Mouse (Mus musculus) macrophage (primary cell): ENCODE data around the gene Nbr1. TPM values are rescaled to one million over a fixed set of nuclear protein-coding genes. Genes with fewer than 3 reads are reported as not detected.
"Not testable (repeated sequence)": the region's sequence is repeated elsewhere in the genome, so short reads cannot be mapped to it uniquely, and the experiment has no call there.

Experiments used
- H3K27ac ChIP-seq: fragments of 350-480 bp; formaldehyde crosslinking; 2 replicates; pipeline ENCODE4 v1.9.0; 2021
- H3K36me3 ChIP-seq: fragments of 350-480 bp; formaldehyde crosslinking; 2 replicates; pipeline ENCODE4 v1.9.0; 2021; ENCODE audit errors: inconsistent target
- H3K4me3 ChIP-seq: fragments of 350-480 bp; formaldehyde crosslinking; 2 replicates; pipeline ENCODE4 v1.9.0; 2021; ENCODE audit errors: inconsistent target
- H3K79me2 ChIP-seq: fragments of 350-480 bp; formaldehyde crosslinking; 2 replicates; pipeline ENCODE4 v1.9.0; 2021; ENCODE audit errors: inconsistent target
- WGBS: methylation state at CpG from one replicate; pipeline ENCODE4 v1.1.7; 2026; ENCODE audit warnings: inconsistent platforms; ENCODE audit not compliant: missing documents; 5-methylcytosine and 5-hydroxymethylcytosine counted together
- polyA plus RNA-seq: library from polyadenylated mRNA; stranded (reverse); fragments of 250-400 nt; gene quantifications from 3 replicates; pipeline ENCODE4 v1.2.4, GENCODE M21; 2018; ENCODE audit warnings: inconsistent platforms

Nbr1 gene
- polyA plus RNA-seq, 1 experiment from 2014 or later, result 95.2 TPM

DNA sequence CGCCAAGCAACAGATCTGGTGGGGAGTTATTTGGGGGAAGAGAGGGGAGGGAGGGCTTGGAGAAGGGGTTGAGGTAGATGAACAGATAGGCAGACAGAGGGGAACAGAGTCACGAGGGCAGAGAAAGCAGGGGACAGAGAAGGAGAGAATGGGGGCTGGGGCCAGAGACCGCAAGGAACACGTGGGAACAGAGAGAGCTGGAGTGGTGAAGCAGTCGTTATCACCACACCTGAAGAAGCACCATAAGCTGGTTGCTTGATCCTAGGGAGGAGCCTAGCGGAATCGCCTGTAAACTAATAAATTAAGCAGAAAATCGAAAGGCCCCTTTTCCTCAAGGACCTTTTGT is 74.7 kb downstream of the Nbr1 start:
- no peaks in the 10 kb centered on the region; the same call in 1 of the 2 replicates for H3K36me3 ChIP-seq
- WGBS, result 7% methylated on average over 8 of the region's 8 CpGs
- peak overlapping the region; percentile 45 for H3K4me3 ChIP-seq
- H3K27ac ChIP-seq, result peak overlapping the region; percentile 77
- H3K79me2 ChIP-seq, result no peaks in the 10 kb centered on the region

DNA sequence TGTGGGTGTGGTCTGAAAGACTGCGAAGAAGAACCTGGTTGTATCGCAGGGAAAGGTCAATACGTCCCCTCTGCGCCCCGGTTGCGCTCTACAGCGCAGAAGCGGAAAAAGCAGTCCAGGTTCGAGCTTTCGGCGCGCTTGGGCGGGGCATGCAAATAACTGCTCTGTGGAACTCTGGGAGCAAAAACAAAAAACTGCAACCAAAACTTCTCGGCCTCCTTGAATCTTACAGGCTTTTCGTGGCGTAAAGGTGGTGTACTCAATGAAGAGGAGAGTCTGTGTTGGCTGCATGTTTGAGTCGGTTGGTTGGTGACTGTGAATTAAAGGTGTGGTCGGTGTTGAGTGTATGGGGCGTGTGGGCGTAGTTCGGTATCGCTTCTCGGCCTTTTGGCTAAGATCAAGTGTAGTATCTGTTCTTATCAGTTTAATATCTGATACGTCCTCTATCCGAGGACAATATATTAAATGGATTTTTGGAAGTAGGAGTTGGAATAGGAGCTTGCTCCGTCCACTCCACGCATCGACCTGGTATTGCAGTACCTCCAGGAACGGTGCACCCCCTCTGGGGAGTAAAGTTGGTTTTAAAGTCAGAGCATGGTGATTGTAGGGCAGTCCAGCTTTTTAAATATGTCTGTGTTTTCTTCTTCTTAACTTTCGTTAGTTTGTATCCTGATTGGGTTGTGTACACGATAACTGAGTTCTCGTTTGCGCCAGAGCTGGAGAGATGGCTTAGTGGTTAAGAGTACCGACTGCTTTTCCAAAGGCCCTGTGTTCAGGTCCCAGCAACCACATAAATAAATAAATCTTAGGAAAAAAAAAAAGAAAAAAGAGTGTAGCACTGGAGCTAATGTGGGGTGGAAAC is 75.3 kb downstream of the Nbr1 start, which contains the start of gene Rdm1:
TSS of gene Rdm1 (plus strand) at position 201 of the 862 bp plus-strand sequence.
- no peaks in the 10 kb centered on the region; the same call in 1 of the 2 replicates for H3K36me3 ChIP-seq
- H3K4me3 ChIP-seq, result peak within 1 kb of the TSS; percentile 45
- WGBS, result 2% methylated on average over 22 of the region's 34 CpGs

DNA sequence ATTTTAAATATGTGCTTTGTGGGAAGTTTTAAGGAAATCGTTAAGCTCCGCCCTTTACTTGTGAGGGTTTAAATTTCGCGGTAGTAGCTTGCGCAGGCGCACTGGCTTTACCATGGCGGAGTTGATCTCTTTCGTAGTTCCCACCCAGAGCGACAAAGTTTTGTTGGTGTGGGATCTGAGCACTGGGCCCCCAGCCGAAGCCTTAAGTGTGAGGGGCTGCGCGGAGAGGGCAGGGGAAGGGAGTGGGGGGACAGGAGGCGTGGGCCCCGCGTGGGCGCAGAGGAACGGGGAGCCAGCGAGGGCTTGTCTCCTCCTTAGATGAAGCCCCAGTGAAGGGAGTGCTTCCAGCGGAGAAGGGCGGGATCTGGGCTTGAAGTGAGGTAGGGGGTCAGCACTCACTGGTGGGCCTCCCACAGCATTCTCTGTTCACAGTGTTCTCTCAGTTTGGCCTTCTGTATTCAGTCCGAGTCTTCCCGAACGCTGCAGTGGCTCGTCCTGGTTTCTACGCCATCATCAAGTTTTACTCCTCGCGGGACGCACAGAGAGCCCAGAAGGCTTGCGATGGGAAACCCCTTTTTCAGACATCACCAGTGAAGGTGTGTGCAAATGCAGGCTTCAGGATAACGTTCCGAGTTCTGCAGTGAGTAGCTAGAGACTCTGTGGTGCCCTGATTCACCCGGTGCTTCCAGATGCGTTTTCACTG is 76.1 kb downstream of the Nbr1 start:
- WGBS, result under 1% methylated on average over 33 of the region's 33 CpGs
- Histone ChIP-seq H3K4me3 (peak overlapping the region; percentile 45), H3K27ac (peak overlapping the region; percentile 77), H3K36me3 (no peaks in the 10 kb centered on the region; the same call in 1 of the 2 replicates), H3K79me2 (no peaks in the 10 kb centered on the region)

More for the DNA sequence above, 75.3 kb downstream of the Nbr1 start, which contains the start of gene Rdm1:
- Histone ChIP-seq H3K27ac (peak within 1 kb of the TSS; percentile 77), H3K79me2 (no peaks in the 10 kb centered on the region)

DNA sequence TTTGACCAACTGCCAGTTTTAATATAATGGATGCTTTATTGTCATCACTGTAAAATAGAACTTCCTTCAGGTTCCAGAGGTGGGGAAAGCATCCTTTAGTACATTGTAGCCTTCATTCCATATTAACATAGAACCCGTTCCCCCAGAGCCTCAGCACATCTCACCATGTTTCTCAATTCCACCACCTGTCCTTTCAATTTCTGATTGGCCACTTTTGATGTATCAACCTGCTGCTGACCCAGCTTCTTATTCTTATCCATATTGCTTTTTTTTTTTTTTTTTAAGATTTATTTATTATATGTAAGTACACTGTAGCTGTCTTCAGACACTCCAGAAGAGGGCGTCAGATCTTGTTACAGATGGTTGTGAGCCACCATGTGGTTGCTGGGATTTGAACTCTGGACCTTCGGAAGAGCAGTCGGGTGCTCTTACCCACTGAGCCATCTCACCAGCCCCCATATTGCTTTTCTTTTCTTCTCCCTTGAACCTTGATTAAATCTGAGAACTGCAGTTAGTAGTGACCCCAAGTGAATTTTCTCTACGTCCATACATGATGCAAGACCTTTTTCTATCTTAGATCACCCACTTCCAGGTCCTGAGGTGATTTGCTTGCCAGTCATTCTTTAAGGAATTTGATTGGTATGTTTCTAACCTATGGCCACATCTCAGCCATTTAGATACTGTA is 76.9 kb downstream of the Nbr1 start:
- peak overlapping the region; percentile 45 for H3K4me3 ChIP-seq
- not testable (repeated sequence) for H3K36me3 ChIP-seq, H3K79me2 ChIP-seq, H3K27ac ChIP-seq
- 70% methylated on average over 3 of the region's 5 CpGs for WGBS

Other genes starting within 250 kb of the Nbr1 start
- gene Becn1, start 249.9 kb upstream of the Nbr1 start, polyA plus RNA-seq, result 89.3 to 112 TPM (median 98.9 TPM) in 3 replicates
- gene Psme3, start 235.9 kb upstream of the Nbr1 start, polyA plus RNA-seq, result 53.0 to 111 TPM (median 98.6 TPM) in 3 replicates
- 0.43 to 1.0 TPM (median 0.67 TPM) in 3 replicates for gene Aoc2, start 227.1 kb upstream of the Nbr1 start, polyA plus RNA-seq
- gene Aoc3, start 221.5 kb upstream of the Nbr1 start, polyA plus RNA-seq, result not detected in 3 replicates
- gene G6pc, start 184.6 kb upstream of the Nbr1 start, polyA plus RNA-seq, result not detected in 3 replicates
- 11.0 to 28.5 TPM (median 12.0 TPM) in 3 replicates for gene Aarsd1, start 134.5 kb upstream of the Nbr1 start, polyA plus RNA-seq
- 0.82 to 2.1 TPM in 2 of 3 replicates, not detected in the other for gene Gm27029, start 127.4 kb upstream of the Nbr1 start, polyA plus RNA-seq
- 7.5 to 12.0 TPM (median 11.5 TPM) in 3 replicates for gene Rundc1, start 127.1 kb upstream of the Nbr1 start, polyA plus RNA-seq
- 1.6 to 5.3 TPM in 2 of 3 replicates, not detected in the other for gene Ptges3l, start 126.8 kb upstream of the Nbr1 start, polyA plus RNA-seq
- 158 to 680 TPM (median 569 TPM) in 3 replicates for gene Rpl27, start 109.9 kb upstream of the Nbr1 start, polyA plus RNA-seq
- 24.9 to 84.0 TPM (median 72.4 TPM) in 3 replicates for gene Ifi35, start 103.7 kb upstream of the Nbr1 start, polyA plus RNA-seq
- 4.7 to 7.4 TPM (median 6.7 TPM) in 3 replicates for gene Rnd2, start 87.2 kb upstream of the Nbr1 start, polyA plus RNA-seq
- gene Vat1, start 85.9 kb upstream of the Nbr1 start, polyA plus RNA-seq, result 611 to 709 TPM (median 617 TPM) in 3 replicates
- gene Brca1, start 194 bp upstream of the Nbr1 start, polyA plus RNA-seq, result 0.61 to 7.7 TPM (median 2.1 TPM) in 3 replicates
- 374 to 580 TPM (median 389 TPM) in 3 replicates for gene Tmem106a, start 30.1 kb downstream of the Nbr1 start, polyA plus RNA-seq
- not detected in 3 replicates for gene Gm11634, start 47.1 kb downstream of the Nbr1 start, polyA plus RNA-seq
- gene Rdm1, start 75.0 kb downstream of the Nbr1 start, polyA plus RNA-seq, result 3.7 to 12.9 TPM (median 6.8 TPM) in 3 replicates
- 1.9 to 2.8 TPM (median 2.1 TPM) in 3 replicates for gene Arl4d, start 113.4 kb downstream of the Nbr1 start, polyA plus RNA-seq
- gene Dhx8, start 180.8 kb downstream of the Nbr1 start, polyA plus RNA-seq, result 21.4 to 28.8 TPM (median 28.5 TPM) in 3 replicates
- gene Etv4, start 233.2 kb downstream of the Nbr1 start, polyA plus RNA-seq, result 0.10 TPM in 1 of 3 replicates, not detected in the others